Mouse (Mus musculus): ENCODE data around the gene Chmp1a. TPM values are rescaled to one million over a fixed set of nuclear protein-coding genes. Genes with fewer than 3 reads are reported as not detected.
A peak's percentile ranks its signal among the peaks of the same experiment; 100 is the strongest.

The Chmp1a gene
- polyA plus RNA-seq, 1 experiment from 2014 or later, result 135 TPM

DNA sequence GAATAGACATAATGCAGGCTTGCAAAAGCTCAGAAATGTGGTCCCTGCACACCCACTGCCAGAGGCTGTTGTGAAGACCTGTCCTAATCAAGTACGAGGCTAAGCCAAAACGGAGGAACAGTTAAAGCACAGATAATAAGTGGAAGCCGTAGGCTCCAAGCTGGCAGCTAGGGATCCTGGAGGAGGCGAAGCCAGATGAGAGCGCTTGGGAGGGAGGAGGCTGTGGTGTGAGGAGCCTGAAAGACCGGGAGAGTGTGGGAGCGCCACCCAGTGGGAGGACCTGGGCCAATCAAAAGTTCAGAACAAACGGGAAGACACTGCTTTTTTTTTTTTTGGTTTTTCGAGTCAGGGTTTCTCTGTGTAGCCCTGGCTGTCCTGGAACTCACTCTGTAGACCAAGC is 21.9 kb downstream of the Chmp1a start:
- Histone ChIP-seq H3K4me3 (replicated peaks) (no peak overlapping the region), H3K4me1 (peaks cover 15% of the 10 kb centered on the region; the same call in 1 of the 2 replicates), H3K36me3 (no peaks in the 10 kb centered on the region), H3K27me3 (replicated peaks) (no peaks in the 10 kb centered on the region), H3K9ac (no peak overlapping the region), H3K9me3 (no peaks in the 10 kb centered on the region), H3K27ac (no peak overlapping the region), H3K4me2 (peak overlapping the region; percentile 17)
- ATAC-seq (ENCODE audit: insufficient read depth, low FRiP score, low read depth), result peak; percentile 50; the same call in 1 of the 2 replicates
- 3% methylated on average over 9 of the region's 9 CpGs for WGBS

DNA sequence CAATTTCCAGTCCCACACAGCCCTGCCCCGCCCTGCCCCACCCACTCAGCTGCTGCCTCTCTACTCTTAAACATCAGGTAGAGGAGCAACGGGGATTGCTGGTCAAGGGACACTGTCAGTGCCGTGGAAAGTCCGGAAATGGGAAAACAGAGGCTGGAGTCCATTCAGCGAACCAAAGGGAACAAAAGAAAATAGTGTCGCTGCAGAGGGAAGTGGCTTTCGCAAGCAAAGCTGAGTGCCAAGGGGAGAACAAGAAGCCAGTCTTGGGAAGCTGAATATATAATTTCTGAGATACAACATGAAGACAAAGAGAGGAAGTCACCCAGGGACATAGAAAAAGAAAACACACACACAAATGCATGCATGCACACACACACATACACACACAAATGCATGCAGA is 23.7 kb downstream of the Chmp1a start:
- ATAC-seq (ENCODE audit: insufficient read depth, low FRiP score, low read depth), result no peak
- WGBS, result 64% methylated on average over 7 of the region's 7 CpGs
- H3K9ac ChIP-seq, result no peak overlapping the region

DNA sequence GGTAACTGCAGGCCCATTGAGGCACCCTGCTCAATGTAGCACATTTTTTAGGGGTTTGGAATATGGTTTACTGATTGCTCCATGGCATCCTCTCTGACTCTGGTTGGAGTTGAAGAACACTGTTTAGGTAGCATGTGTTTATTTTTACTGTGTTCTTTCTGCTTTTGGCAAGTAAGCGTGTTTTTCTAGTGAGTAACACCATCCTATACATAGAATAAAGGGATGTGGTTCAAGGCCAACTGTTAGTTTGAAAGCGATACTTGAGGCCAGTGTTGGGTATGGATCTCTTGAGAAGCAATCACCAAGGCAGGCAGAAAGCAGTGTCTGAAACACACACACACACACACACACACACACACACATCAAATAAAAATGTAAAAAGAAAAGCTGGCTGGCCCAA is 24.6 kb downstream of the Chmp1a start:
- Histone ChIP-seq H3K4me3 (replicated peaks) (no peak overlapping the region), H3K36me3 (no peaks in the 10 kb centered on the region), H3K27me3 (replicated peaks) (no peaks in the 10 kb centered on the region), H3K9ac (no peak overlapping the region), H3K27ac (no peak overlapping the region), H3K9me3 (no peaks in the 10 kb centered on the region), H3K4me1 (peaks cover 19% of the 10 kb centered on the region; the same call in 1 of the 2 replicates), H3K4me2 (no peak overlapping the region)
- ATAC-seq (ENCODE audit: insufficient read depth, low FRiP score, low read depth), result no peak
- 82% methylated on average over 2 of the region's 2 CpGs for WGBS

More for the DNA sequence above, 23.7 kb downstream of the Chmp1a start:
- Histone ChIP-seq H3K4me2 (no peak overlapping the region), H3K4me3 (replicated peaks) (no peak overlapping the region), H3K27me3 (replicated peaks) (no peaks in the 10 kb centered on the region), H3K36me3 (no peaks in the 10 kb centered on the region), H3K27ac (no peak overlapping the region), H3K4me1 (peaks cover 19% of the 10 kb centered on the region; the same call in 1 of the 2 replicates), H3K9me3 (no peaks in the 10 kb centered on the region)

DNA sequence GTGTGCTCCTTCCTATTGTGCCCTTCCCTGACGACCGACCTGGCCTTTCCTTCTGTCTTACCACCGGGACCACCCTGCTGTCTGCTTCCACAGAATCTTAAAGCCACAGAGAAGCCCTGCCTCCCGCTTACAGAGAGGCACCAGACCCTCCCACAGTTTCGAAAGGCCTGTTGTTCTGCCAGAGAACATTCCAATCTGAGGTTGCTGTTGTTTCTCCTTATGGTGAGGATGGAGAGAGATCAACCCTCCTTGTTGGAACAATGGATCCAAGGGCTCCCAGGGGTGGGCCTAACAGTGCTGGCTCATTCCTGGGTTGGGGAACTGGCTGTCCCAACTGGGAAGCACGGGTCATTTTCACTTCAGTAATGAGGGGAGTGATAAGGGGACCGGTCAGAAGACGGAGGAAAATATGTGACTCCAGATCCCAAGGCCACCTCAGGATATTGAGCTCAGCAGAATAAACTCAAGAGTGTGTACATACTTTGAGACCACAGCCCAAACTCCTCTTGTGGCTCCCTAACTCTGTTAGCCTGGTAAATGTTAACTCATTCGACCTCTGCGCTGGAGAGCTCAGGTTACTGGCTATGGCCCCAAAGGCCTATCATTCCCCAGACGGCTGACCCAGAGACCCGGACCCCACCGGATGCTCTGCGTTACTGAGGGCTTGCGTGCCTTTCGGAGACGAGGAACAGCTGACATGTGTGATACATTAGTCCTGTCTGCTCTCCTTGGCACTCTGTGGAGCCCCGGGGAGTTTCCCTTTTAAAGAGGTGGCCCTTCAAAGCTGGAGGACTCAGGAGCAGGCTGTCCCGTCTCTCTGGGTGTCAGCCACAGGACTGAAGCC is 26.8 kb downstream of the Chmp1a start, which contains the start of gene Dpep1:
Gene Dpep1 (plus strand): TSS at position 677 of the 844 bp plus-strand sequence.
- H3K9ac ChIP-seq, result no peak within 1 kb of the TSS
- H3K27ac ChIP-seq, result peak within 1 kb of the TSS; percentile 68
- no peak within 1 kb of the TSS for H3K4me2 ChIP-seq
- H3K4me1 ChIP-seq, result peaks cover 14% of the 10 kb centered on the region; the same call in 1 of the 2 replicates
- WGBS, result 21% methylated on average over 19 of the region's 19 CpGs
- no peaks in the 10 kb centered on the region for H3K27me3 ChIP-seq (replicated peaks)
- H3K4me3 ChIP-seq (replicated peaks), result no peak within 1 kb of the TSS
- H3K9me3 ChIP-seq, result no peaks in the 10 kb centered on the region
- no peaks in the 10 kb centered on the region for H3K36me3 ChIP-seq
- no peak for ATAC-seq (ENCODE audit: insufficient read depth, low FRiP score, low read depth)

DNA sequence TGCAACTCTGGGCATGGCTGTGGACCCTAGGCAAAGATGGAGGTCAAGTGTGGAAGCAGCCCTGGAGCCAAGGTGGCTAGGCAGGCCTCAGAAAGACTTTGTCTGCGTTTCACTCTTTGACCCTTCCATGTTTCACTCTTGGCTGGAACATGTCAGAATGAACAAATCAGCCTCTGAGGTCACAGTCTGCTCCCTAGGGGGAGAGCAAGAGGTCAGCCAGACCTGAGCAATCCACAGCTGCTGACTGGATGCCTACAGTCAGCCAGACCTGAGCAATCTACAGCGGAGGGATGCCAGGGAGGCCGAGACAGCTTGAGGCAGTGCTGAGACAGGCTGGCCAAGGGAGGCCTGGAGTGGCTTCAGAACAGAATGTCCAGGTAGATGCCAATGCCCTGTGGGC is 31.2 kb downstream of the Chmp1a start:
- H3K27me3 ChIP-seq (replicated peaks), result no peaks in the 10 kb centered on the region
- 55% methylated on average over 3 of the region's 3 CpGs for WGBS
- no peaks in the 10 kb centered on the region for H3K9me3 ChIP-seq

DNA sequence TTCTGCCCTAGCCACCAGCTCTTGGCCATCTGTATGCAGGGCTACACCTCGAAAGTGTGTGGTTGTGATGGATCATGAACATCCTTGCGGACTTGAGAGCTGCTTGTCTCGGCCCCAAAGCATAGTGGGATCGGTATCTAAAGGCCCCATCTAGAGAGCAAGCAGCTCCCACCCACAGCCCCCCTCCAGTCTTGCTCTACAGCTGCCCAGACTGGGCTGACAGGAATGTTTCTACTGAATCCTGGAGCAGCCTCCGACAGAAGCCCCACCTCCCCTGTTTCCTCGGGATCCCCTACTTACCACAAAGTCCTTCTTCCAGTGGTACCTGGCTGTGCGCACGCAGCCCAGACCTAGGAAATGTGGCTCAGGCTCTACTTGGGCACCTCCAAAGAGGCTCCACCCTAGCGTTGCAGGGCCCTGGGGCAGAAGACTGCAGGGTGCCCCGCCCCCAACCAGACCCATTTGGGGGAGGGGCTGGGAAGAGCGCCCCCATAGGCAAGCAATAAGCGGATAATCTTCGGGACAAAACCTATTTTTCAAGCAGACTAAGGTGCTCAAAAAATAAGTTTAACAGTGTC is 54.6 kb downstream of the Chmp1a start, which contains the start of gene Sult5a1:
Gene Sult5a1 (minus strand): TSS at position 428 of the 578 bp plus-strand sequence.
- Histone ChIP-seq H3K4me1 (peaks cover 15% of the 10 kb centered on the region; the same call in 1 of the 2 replicates), H3K27ac (no peak within 1 kb of the TSS), H3K4me3 (replicated peaks) (peak within 1 kb of the TSS; percentile 30), H3K36me3 (no peaks in the 10 kb centered on the region), H3K9ac (no peak within 1 kb of the TSS), H3K9me3 (no peaks in the 10 kb centered on the region), H3K27me3 (replicated peaks) (no peaks in the 10 kb centered on the region), H3K4me2 (peak within 1 kb of the TSS; percentile 50)
- peak; percentile 37; the same call in 1 of the 2 replicates for ATAC-seq (ENCODE audit: insufficient read depth, low FRiP score, low read depth)
- WGBS, result 23% methylated on average over 13 of the region's 13 CpGs

More for the DNA sequence above, 31.2 kb downstream of the Chmp1a start:
- no peak overlapping the region for H3K9ac ChIP-seq
- H3K36me3 ChIP-seq, result no peaks in the 10 kb centered on the region
- H3K4me2 ChIP-seq, result no peak overlapping the region
- ATAC-seq (ENCODE audit: insufficient read depth, low FRiP score, low read depth), result no peak
- no peak overlapping the region for H3K4me3 ChIP-seq (replicated peaks)
- H3K27ac ChIP-seq, result no peak overlapping the region
- 0 out of 2 replicates have a peak, but pooled peaks cover 6% of the 10 kb centered on the region for H3K4me1 ChIP-seq

DNA sequence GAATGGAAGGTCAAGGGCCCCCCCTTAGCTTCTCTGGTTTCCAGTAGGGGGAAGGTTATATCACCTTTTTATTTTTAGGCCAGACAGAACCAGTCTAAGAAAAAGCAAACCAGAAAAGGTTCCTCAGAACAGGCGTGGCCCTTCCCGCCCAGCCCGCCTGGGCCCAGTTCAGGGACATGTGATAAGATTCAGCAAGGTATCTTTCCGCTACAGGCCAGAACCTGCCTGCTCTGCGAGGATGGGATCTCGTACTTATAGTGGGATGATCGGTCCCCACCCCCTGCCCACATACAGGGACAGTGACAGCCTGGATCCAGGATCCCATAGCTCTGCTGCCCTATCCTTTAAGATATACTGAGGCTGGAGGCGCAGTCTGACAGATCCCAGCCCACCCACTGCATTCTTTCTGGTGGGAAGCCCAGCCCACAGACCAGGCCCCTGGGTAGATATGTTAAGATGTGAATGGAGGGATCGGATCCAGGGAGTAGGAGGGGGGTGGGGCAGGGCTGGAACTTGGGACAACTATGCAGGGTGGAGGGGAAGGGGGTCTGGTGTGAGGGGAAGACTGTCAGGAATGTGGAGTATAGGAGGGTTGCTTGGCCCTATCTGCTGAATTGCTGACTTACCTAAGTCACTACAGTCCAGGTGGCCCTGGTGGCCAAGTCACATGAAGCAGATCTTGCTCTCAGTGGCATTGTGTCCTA is 56.3 kb downstream of the Chmp1a start:
- Histone ChIP-seq H3K9ac (no peak overlapping the region), H3K4me1 (peaks cover 15% of the 10 kb centered on the region; the same call in 1 of the 2 replicates), H3K27me3 (replicated peaks) (no peaks in the 10 kb centered on the region), H3K36me3 (no peaks in the 10 kb centered on the region), H3K9me3 (no peaks in the 10 kb centered on the region), H3K27ac (no peak overlapping the region), H3K4me3 (replicated peaks) (no peak overlapping the region), H3K4me2 (no peak overlapping the region)
- WGBS, result 59% methylated on average over 9 of the region's 9 CpGs
- ATAC-seq (ENCODE audit: insufficient read depth, low FRiP score, low read depth), result peak; percentile 80

DNA sequence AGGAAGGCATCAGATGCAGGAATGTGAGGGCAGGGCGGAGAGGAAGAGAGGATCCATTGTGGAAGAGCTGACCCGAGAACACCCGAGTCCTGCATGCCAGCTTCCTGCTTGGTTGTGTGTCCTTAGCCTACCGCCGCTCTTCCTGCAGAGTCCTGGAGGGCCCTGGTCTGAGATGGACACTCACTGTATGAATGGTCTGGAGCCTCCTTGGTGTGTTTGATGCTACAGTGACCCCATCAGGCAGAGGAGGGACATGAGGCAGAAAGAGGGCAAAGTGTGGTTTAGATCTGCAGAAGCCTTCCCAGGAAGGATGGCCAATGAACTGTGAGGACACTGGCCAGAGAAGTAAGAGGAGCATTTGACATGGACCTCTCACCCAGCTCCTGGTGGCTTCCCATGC is 57.4 kb downstream of the Chmp1a start:
- WGBS, result 76% methylated on average over 5 of the region's 5 CpGs
- no peak for ATAC-seq (ENCODE audit: insufficient read depth, low FRiP score, low read depth)

More for the DNA sequence above, 57.4 kb downstream of the Chmp1a start:
- Histone ChIP-seq H3K9me3 (no peaks in the 10 kb centered on the region), H3K4me1 (peaks cover 15% of the 10 kb centered on the region; the same call in 1 of the 2 replicates), H3K27ac (no peak overlapping the region), H3K4me2 (no peak overlapping the region), H3K36me3 (no peaks in the 10 kb centered on the region), H3K4me3 (replicated peaks) (no peak overlapping the region), H3K9ac (no peak overlapping the region), H3K27me3 (replicated peaks) (no peaks in the 10 kb centered on the region)

Other genes with a start within 250 kb of the Chmp1a start
- 63.9 and 67.3 TPM in 2 replicates for gene Ankrd11, start 170.5 kb downstream of the Chmp1a start, polyA plus RNA-seq (2015; fragmentation: Nextera tagmentation; extraction: Ambion mirVana)
- 48.2 and 50.7 TPM in 2 replicates for gene Spg7, start 149.8 kb downstream of the Chmp1a start, polyA plus RNA-seq (2015; fragmentation: Nextera tagmentation; extraction: Ambion mirVana)
- gene Rpl13, start 110.4 kb downstream of the Chmp1a start, polyA plus RNA-seq (2015; fragmentation: Nextera tagmentation; extraction: Ambion mirVana), result 1,122 and 1,488 TPM in 2 replicates
- 2.0 and 2.3 TPM in 2 replicates for gene Cpne7, start 95.4 kb downstream of the Chmp1a start, polyA plus RNA-seq (2015; fragmentation: Nextera tagmentation; extraction: Ambion mirVana)
- gene Sult5a1, start 54.4 kb downstream of the Chmp1a start, polyA plus RNA-seq (2015; fragmentation: Nextera tagmentation; extraction: Ambion mirVana), result 14.2 and 15.6 TPM in 2 replicates
- gene Dpep1, start 26.5 kb downstream of the Chmp1a start, polyA plus RNA-seq (2015; fragmentation: Nextera tagmentation; extraction: Ambion mirVana), result 2.0 and 3.9 TPM in 2 replicates
- gene Spata33, start 69 bp upstream of the Chmp1a start, polyA plus RNA-seq (2015; fragmentation: Nextera tagmentation; extraction: Ambion mirVana), result 3.0 and 3.1 TPM in 2 replicates
- gene Cdk10, start 12.1 kb upstream of the Chmp1a start, polyA plus RNA-seq (2015; fragmentation: Nextera tagmentation; extraction: Ambion mirVana), result 28.8 and 30.6 TPM in 2 replicates
- gene Spata2l, start 23.5 kb upstream of the Chmp1a start, polyA plus RNA-seq (2015; fragmentation: Nextera tagmentation; extraction: Ambion mirVana), result 5.0 and 5.8 TPM in 2 replicates
- 19.8 and 21.0 TPM in 2 replicates for gene Zfp276, start 41.4 kb upstream of the Chmp1a start, polyA plus RNA-seq (2015; fragmentation: Nextera tagmentation; extraction: Ambion mirVana)
- 20.5 and 22.5 TPM in 2 replicates for gene Vps9d1, start 41.6 kb upstream of the Chmp1a start, polyA plus RNA-seq (2015; fragmentation: Nextera tagmentation; extraction: Ambion mirVana)
- 20.9 and 22.8 TPM in 2 replicates for gene Fanca, start 105.8 kb upstream of the Chmp1a start, polyA plus RNA-seq (2015; fragmentation: Nextera tagmentation; extraction: Ambion mirVana)
- gene Spire2, start 120.0 kb upstream of the Chmp1a start, polyA plus RNA-seq (2015; fragmentation: Nextera tagmentation; extraction: Ambion mirVana), result 5.4 and 5.9 TPM in 2 replicates
- 159 and 182 TPM in 2 replicates for gene Tcf25, start 161.0 kb upstream of the Chmp1a start, polyA plus RNA-seq (2015; fragmentation: Nextera tagmentation; extraction: Ambion mirVana)
- not detected in 2 replicates for gene Mc1r, start 194.3 kb upstream of the Chmp1a start, polyA plus RNA-seq (2015; fragmentation: Nextera tagmentation; extraction: Ambion mirVana)
- 55.7 and 57.1 TPM in 2 replicates for gene Tubb3, start 198.7 kb upstream of the Chmp1a start, polyA plus RNA-seq (2015; fragmentation: Nextera tagmentation; extraction: Ambion mirVana)
- 24.9 and 28.1 TPM in 2 replicates for gene Def8, start 210.8 kb upstream of the Chmp1a start, polyA plus RNA-seq (2015; fragmentation: Nextera tagmentation; extraction: Ambion mirVana)